Mouse (Mus musculus) ES-E14 (cell line): ENCODE measurements around the gene Top3a. TPM values are rescaled to one million over a fixed set of nuclear protein-coding genes. Genes with fewer than 3 reads are reported as not detected.

Experiments
- DNase-seq: peaks from one replicate; pipeline ENCODE4 v3.0.0-alpha.2; 2013; ENCODE audit warnings: low read depth, low spot score
- H3K27ac ChIP-seq: 2 replicates; pipeline ENCODE4 v1.5.1; 2012; ENCODE audit warnings: low read depth, mild to moderate bottlenecking, low read length, moderate library complexity, mixed read lengths; ENCODE audit not compliant: poor library complexity, insufficient read depth, severe bottlenecking
- H3K36me3 ChIP-seq: 2 replicates; pipeline ENCODE4 v1.6.1; 2012; ENCODE audit warnings: mild to moderate bottlenecking, low read length, moderate library complexity, mixed read lengths; ENCODE audit not compliant: control insufficient read depth, poor library complexity, insufficient read depth, severe bottlenecking
- H3K4me1 ChIP-seq, 2 experiments: fragments of 150-350 bp in 1 of 2; sonication (generic) in 1 of 2; 2 replicates each; pipeline ENCODE4 v1.6.1; 2012; ENCODE audit warnings: low read length in 2 of 2, mild to moderate bottlenecking in 1 of 2, mixed read lengths in 1 of 2; ENCODE audit not compliant: control insufficient read depth in 2 of 2, insufficient read depth in 2 of 2, poor library complexity in 1 of 2
- H3K4me3 ChIP-seq, 2 experiments: fragments of 150-350 bp in 1 of 2; sonication (generic) in 1 of 2; 2 replicates each; pipeline ENCODE4 v1.5.1; 2012; ENCODE audit warnings: low read length in 2 of 2, low read depth in 1 of 2, mild to moderate bottlenecking in 1 of 2, mixed read lengths in 1 of 2; ENCODE audit not compliant: insufficient read depth in 1 of 2, poor library complexity in 1 of 2, severe bottlenecking in 1 of 2
- H3K9ac ChIP-seq: 2 replicates; pipeline ENCODE4 v1.6.1; 2012; ENCODE audit warnings: low read depth, mild to moderate bottlenecking, low read length, mixed read lengths; ENCODE audit not compliant: poor library complexity, insufficient read depth, severe bottlenecking
- H3K9me3 ChIP-seq: fragments of 150-350 bp; sonication (generic); 2 replicates; pipeline ENCODE4 v1.6.1; 2012; ENCODE audit warnings: low read depth, mild to moderate bottlenecking, low read length; ENCODE audit not compliant: control insufficient read depth, insufficient read depth
- CHD2 ChIP-seq: IDR thresholded peaks from 2 replicates; pipeline ENCODE4 v1.6.1; 2014; ENCODE audit warnings: mild to moderate bottlenecking, low read depth, low read length, inconsistent platforms
- HCFC1 ChIP-seq: IDR thresholded peaks from 2 replicates; pipeline ENCODE4 v1.6.1; 2012; ENCODE audit warnings: low read length, inconsistent platforms, borderline replicate concordance; ENCODE audit not compliant: insufficient read depth
- MAFK ChIP-seq: IDR thresholded peaks from 2 replicates; pipeline ENCODE4 v1.6.1; 2014; ENCODE audit warnings: mild to moderate bottlenecking, low read depth, low read length, inconsistent platforms; ENCODE audit not compliant: insufficient read depth
- ZC3H11A ChIP-seq: IDR thresholded peaks from 2 replicates; pipeline ENCODE4 v1.6.1; 2012; ENCODE audit warnings: low read depth, mild to moderate bottlenecking, inconsistent platforms, low read length, borderline replicate concordance
- ZNF384 ChIP-seq: IDR thresholded peaks from 2 replicates; pipeline ENCODE4 v1.6.1; 2012; ENCODE audit warnings: low read depth, low read length, inconsistent platforms
- in situ Hi-C, 2 experiments: fragments of 600-800 bp; cut with MboI; formaldehyde crosslinking; loops; one replicate each; pipeline ENCODE4 v1.15.1; 2025; ENCODE audit warnings: low sequenced_read_pairs in 2 of 2, inconsistent platforms in 1 of 2; ENCODE audit not compliant: unreplicated experiment in 2 of 2
- total RNA-seq: library from RNA; depleted of rRNA; stranded (reverse); fragments of 300-350 nt; gene quantifications from 2 replicates; pipeline ENCODE4 v1.2.3, GENCODE M21; 2012

Gene Top3a
- total RNA-seq, 1 experiment: 20.0 TPM

DNA sequence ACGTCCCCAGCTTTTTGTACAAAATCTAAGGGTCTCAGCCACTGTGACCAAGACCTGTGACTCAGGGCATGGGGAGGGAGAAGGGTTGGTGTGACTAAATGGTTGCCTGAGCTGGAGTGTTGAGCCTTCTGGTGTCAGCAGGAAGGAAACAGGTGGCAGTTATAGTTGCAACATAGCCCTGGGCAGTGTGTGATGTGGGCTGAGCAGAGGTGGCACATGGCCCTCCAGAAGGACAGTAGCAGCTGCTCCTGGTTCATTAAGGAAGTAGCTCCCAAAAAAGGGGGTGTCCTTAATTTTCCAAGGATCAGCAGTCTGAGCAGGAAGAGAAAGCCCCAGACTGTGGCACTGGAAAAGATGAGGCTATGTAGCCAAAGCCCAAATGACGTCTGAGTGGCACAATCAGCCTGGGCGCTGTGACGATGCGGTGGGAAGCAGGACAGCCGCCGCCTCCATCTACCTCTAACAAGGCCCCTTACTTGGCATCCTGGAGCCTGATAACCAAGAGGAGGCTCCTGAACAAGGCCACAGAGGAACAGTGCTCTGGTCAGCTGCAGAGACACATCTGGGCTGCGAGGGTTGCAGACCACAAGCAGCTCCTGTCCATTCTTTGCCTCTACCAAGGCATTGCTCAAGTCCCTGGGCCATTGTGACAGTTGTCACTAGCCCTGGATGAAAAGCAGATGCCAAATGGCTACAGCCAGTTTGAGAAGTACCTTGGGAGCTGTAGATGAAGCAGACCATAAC is 7.2 kb upstream of the Top3a start:
- Histone ChIP-seq H3K9ac (no peak overlapping the region), H3K4me3 (no peak overlapping the region), H3K27ac (no peak overlapping the region), H3K36me3 (peaks cover 61% of the 10 kb centered on the region), H3K4me1 (peaks cover 0 to 6% of the 10 kb centered on the region in 2 experiments; a peak in 1 of 4 replicates), H3K9me3 (no peaks in the 10 kb centered on the region)
- TF ChIP-seq ZC3H11A (no peak), CHD2 (no peak), HCFC1 (no peak), MAFK (no peak), ZNF384 (no peak)
- DNase-seq: no peak
- in situ Hi-C loops: no loop called here

DNA sequence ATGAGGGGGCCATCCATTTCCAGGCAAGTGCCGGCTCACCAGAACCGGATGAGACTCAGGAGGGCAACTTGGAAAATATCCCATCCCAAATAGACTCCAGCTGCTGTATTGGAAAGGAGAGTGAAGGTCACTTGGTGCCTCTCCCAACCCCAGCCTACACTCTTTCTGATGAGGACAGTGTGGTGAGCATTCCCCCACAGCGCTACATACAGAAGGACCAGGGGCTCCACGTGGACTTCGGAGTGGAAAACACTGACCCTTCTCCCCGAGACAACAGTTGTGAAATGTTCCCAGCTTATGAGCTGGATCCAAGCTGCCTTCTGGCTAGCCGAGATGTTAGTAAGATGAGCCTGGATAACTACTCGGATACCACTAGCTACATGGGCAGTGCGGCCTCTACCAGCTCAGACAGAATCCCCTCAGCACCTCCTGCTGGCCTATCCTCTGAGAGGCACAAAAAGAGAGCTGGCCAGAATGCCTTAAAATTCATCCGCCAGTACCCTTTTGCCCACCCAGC is 2.6 kb upstream of the Top3a start:
- Histone ChIP-seq H3K4me3 (peak overlapping the region in 1 of 2 experiments; percentile 17; a peak in 2 of 4 replicates), H3K4me1 (peaks cover 5 to 9% of the 10 kb centered on the region in 2 experiments; a peak in 3 of 4 replicates), H3K9ac (peak overlapping the region; percentile 8), H3K9me3 (no peaks in the 10 kb centered on the region), H3K27ac (no peak overlapping the region), H3K36me3 (peaks cover 33% of the 10 kb centered on the region)
- in situ Hi-C loops: no loop called here
- TF ChIP-seq ZC3H11A: no peak
- no peak for TF ChIP-seq HCFC1
- TF ChIP-seq MAFK: no peak
- no peak for TF ChIP-seq CHD2
- TF ChIP-seq ZNF384: no peak
- DNase-seq: no peak

DNA sequence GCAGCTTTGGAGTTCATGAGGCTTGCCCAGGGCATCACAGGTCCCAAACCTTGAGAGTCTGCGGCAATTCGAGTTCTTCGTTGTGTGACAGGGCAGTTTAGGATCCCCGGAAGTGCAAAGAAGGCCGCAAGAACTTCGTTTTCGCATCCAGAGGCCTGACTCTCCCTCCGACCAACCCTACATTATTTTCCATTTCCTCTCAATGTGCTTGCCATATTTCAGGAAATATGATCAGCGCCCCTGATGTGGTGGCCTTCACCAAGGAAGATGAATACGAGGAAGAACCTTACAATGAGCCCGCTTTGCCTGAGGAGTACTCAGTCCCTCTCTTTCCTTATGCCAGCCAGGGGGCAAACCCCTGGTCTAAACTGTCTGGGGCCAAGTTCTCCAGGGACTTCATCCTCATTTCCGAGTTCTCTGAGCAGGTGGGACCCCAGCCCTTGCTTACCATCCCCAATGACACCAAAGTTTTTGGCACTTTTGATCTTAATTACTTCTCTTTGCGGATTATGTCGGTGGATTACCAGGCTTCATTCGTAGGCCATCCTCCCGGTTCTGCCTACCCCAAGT is 721 bp upstream of the Top3a start:
- Histone ChIP-seq H3K4me1 (peaks cover 5 to 9% of the 10 kb centered on the region in 2 experiments; a peak in 3 of 4 replicates), H3K27ac (peak overlapping the region; percentile 82), H3K9ac (peak overlapping the region; percentile 95), H3K4me3 (peak overlapping the region; percentile 89 to 94), H3K36me3 (peaks cover 21% of the 10 kb centered on the region), H3K9me3 (no peaks in the 10 kb centered on the region)
- in situ Hi-C loops: no loop called here
- TF ChIP-seq CHD2 (no peak), ZNF384 (no peak)
- DNase-seq: no peak

DNA sequence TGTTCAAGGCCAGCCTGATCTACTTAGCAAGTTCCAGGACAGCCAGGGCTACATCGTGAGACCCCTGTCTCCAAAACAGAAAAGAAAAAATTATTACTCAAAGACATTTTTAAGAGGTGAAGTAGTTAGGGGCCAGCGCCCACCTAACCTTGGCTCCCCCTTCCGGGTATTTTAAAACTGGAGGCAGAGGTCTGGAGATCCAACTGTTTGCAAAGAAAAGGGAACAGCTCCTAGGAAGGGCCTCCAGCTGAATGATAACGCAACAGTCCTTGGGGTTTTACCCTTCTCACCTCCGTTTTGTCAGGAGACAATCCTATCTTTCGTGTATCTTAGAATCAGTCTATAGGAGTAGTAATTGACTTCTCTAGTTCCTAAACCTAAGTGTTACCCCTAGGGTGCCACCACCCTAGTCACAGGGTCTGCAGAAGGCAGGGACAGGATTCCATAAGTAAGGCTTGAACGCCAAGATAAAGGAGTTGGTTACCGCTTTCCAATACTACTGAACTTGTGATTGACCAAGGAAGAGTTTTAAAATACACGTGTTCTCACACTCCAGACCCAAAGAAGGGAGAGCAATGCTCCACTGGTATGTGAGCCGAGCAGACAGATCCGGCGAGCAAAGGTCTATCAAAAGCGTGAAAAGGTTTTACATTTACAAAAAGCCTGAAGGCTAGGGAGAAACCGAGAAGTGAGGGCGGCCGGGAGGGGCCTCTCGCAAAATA is 897 bp downstream of the Top3a start:
- peak overlapping the region; percentile 94 for H3K9ac ChIP-seq
- peaks cover 5 to 8% of the 10 kb centered on the region in 2 experiments; a peak in 3 of 4 replicates for H3K4me1 ChIP-seq
- no peak for DNase-seq
- peak overlapping the region; percentile 89 to 94 for H3K4me3 ChIP-seq
- H3K27ac ChIP-seq: no peak overlapping the region; the same call in 1 of the 2 replicates
- in situ Hi-C loops: no loop called here
- TF ChIP-seq CHD2: no peak
- peaks cover 21% of the 10 kb centered on the region for H3K36me3 ChIP-seq
- H3K9me3 ChIP-seq: no peaks in the 10 kb centered on the region
